In the genomic region with DNA sequence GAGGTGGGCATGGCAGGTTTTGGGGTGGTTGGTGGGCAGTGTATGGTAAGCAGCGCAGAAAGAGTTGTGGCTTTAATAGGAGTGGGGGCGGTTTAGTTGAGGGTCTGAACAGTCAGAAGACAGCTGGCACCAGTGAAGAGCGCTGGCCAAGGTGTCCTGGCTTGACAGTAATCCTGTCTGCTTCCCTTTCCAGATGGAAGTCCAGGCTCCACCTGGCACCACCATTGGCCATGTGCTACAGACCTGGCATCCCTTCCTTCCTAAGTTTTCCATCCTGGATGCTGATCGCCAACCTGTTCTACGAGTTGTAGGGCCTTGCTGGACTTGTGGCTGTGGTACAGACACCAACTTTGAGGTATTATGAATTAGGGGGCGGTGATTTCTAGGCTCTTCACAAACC, we compare ENCODE assay signal across 9 mouse cellular contexts. TPM values are rescaled to one million over a fixed set of nuclear protein-coding genes. Genes with fewer than 3 reads are reported as not detected.
A peak's percentile ranks its signal among the peaks of the same experiment; 100 is the strongest.
DNase-seq lines count a peak whose midpoint lies in the region; ATAC-seq and TF ChIP-seq lines count a peak whose summit lies in the region.
"Had no signal": no experiment of that assay in that cellular context is flagged by ENCODE, and none has a peak within 500 bp of the region (broad histone marks: within the 10 kb centered on the region; RNA-seq: fewer than 3 reads in every experiment).

No protein-coding gene starts in this region.

- H3K36me3 ChIP-seq in erythroblast, embryonic 14.5 days (ENCODE audit: control insufficient read depth), result peaks cover 58% of the 10 kb centered on the region
- H3K36me3 ChIP-seq in E14TG2a.4 (ENCODE audit: insufficient read depth, low read length), result peaks cover 51% of the 10 kb centered on the region
- peaks cover 43% of the 10 kb centered on the region for H3K36me3 ChIP-seq in forebrain, embryonic 13.5 days (ENCODE audit: poor library complexity, severe bottlenecking)
- H3K36me3 ChIP-seq in liver, embryonic 14.5 days (replicated peaks; ENCODE audit: control insufficient read depth, insufficient read depth, low read depth), result peaks cover 20% of the 10 kb centered on the region

- H3K27me3 ChIP-seq in erythroblast, embryonic 14.5 days (ENCODE audit: control insufficient read depth), result no peaks in the 10 kb centered on the region
- peaks cover 22% of the 10 kb centered on the region for H3K27me3 ChIP-seq in E14TG2a.4 (ENCODE audit: insufficient read depth, low read length)
- H3K27me3 ChIP-seq in forebrain, embryonic 13.5 days, result no peaks in the 10 kb centered on the region
- H3K27me3 ChIP-seq in liver, embryonic 14.5 days (ENCODE audit: control insufficient read depth, insufficient read depth, low read length), result no peaks in the 10 kb centered on the region

- DNase-seq in liver, embryonic 14.5 days (ENCODE audit: low read depth in 3 of 3, low spot score in 3 of 3), result no peak
- DNase-seq in right cerebral cortex, adult 2 months (ENCODE audit: low spot score in 2 of 2), result no peak
- DNase-seq in right cerebral cortex, postnatal 25 days, result no peak

- ATAC-seq in erythroblast, adult 5-6 weeks (replicated peaks; ENCODE audit: low FRiP score, poor library complexity, severe bottlenecking), result no peak
- ATAC-seq in forebrain, embryonic 13.5 days, result no peak
- no peak for ATAC-seq in liver, embryonic 14.5 days (ENCODE audit: insufficient read depth)
- ATAC-seq in granulocyte monocyte progenitor cell, adult 5-6 weeks (replicated peaks; ENCODE audit: poor library complexity, severe bottlenecking), result no peak

- peak overlapping the region; percentile 72 for H3K4me2 ChIP-seq in forebrain, embryonic 13.5 days
- H3K4me2 ChIP-seq in liver, embryonic 14.5 days (ENCODE audit: low read depth), result peak overlapping the region; percentile 96

- 95% methylated on average over 6 of the region's 6 CpGs for WGBS in forebrain, embryonic 13.5 days
- 91% methylated on average over 6 of the region's 6 CpGs for WGBS in liver, embryonic 14.5 days (ENCODE audit: insufficient replicate concordance)

- TF ChIP-seq EP300 in liver, embryonic 14.5 days (IDR thresholded peaks at IDR 0.05; ENCODE audit: low read depth), result no peak

- H3K9ac ChIP-seq in forebrain, embryonic 13.5 days, result 0 out of 2 replicates have a peak overlapping the region, but pooled peaks have one; percentile 84
- H3K9ac ChIP-seq in liver, embryonic 14.5 days (replicated peaks), result no peak overlapping the region

- no peak for TF ChIP-seq CTCF in E14TG2a.4 (conservative IDR thresholded peaks at IDR 0.05; ENCODE audit: low read length)
- TF ChIP-seq CTCF in liver, embryonic 14.5 days (IDR thresholded peaks at IDR 0.05; ENCODE audit: low read depth), result no peak

- H3K9me3 ChIP-seq in erythroblast, embryonic 14.5 days (ENCODE audit: control insufficient read depth, low read length), result no peaks in the 10 kb centered on the region
- H3K9me3 ChIP-seq in E14TG2a.4 (ENCODE audit: low read length), result no peaks in the 10 kb centered on the region
- no peaks in the 10 kb centered on the region for H3K9me3 ChIP-seq in forebrain, embryonic 13.5 days (replicated peaks)
- H3K9me3 ChIP-seq in liver, embryonic 14.5 days (ENCODE audit: control insufficient read depth, low read length), result no peaks in the 10 kb centered on the region

- H3K27ac ChIP-seq in forebrain, embryonic 13.5 days, result no peak overlapping the region
- peak overlapping the region; percentile 12; the same call in 1 of the 2 replicates for H3K27ac ChIP-seq in liver, embryonic 14.5 days

- peaks cover 89% of the 10 kb centered on the region for H3K4me1 ChIP-seq in erythroblast, embryonic 14.5 days (ENCODE audit: control insufficient read depth)
- H3K4me1 ChIP-seq in E14TG2a.4 (replicated peaks; ENCODE audit: low read depth, low read length), result peaks cover 46% of the 10 kb centered on the region
- peaks cover 31% of the 10 kb centered on the region for H3K4me1 ChIP-seq in forebrain, embryonic 13.5 days
- peaks cover 42 to 52% of the 10 kb centered on the region in 2 experiments for H3K4me1 ChIP-seq in liver, embryonic 14.5 days (replicated peaks; ENCODE audit: control insufficient read depth in 2 of 2, insufficient read depth in 2 of 2, low read length in 1 of 2)

- peak overlapping the region; percentile 83 for H3K4me3 ChIP-seq in erythroblast, embryonic 14.5 days (replicated peaks)
- H3K4me3 ChIP-seq in E14TG2a.4 (replicated peaks; ENCODE audit: low read length), result peak overlapping the region; percentile 86
- peak overlapping the region; percentile 73 for H3K4me3 ChIP-seq in forebrain, embryonic 13.5 days
- H3K4me3 ChIP-seq in liver, embryonic 14.5 days (ENCODE audit: insufficient read depth in 1 of 2, low read depth in 2 of 2, low read length in 2 of 2), result no peak overlapping the region

RNA-seq across cellular contexts. Expression of a gene that starts 1.8 kb away (rescaled TPM):
- 3.6 and 4.4 TPM in 2 replicates for polyA plus RNA-seq in erythroblast, embryonic 14.5 days (2012)
- total RNA-seq in erythroblast, adult 5-6 weeks (2015; ENCODE audit: low replicate concordance), result 12.5 and 17.6 TPM in 2 replicates
- 5.9 and 11.4 TPM in 2 replicates for total RNA-seq in erythroblast, adult 5-6 weeks (2017; ENCODE audit: low replicate concordance)
- polyA plus RNA-seq in forebrain, embryonic 13.5 days (2015; fragmentation: Nextera tagmentation; extraction: Ambion mirVana), result 44.1 and 45.4 TPM in 2 replicates
- polyA plus RNA-seq in liver, embryonic 14.5 days (2012; rRNA removed), result 18.0 and 20.0 TPM in 2 replicates
- 22.8 and 25.0 TPM in 2 replicates for polyA plus RNA-seq in liver, embryonic 14.5 days (2014; fragmentation: Nextera tagmentation; extraction: Ambion mirVana)
- 108 and 109 TPM in 2 replicates for total RNA-seq in granulocyte monocyte progenitor cell, adult 5-6 weeks (2014; fragmentation: Nextera tagmentation)
- total RNA-seq in granulocyte monocyte progenitor cell, adult 5-6 weeks (2017), result 24.9 and 25.2 TPM in 2 replicates

RNA-seq across cellular contexts. Expression of a gene that starts 9.7 kb away (rescaled TPM):
- 204 and 212 TPM in 2 replicates for polyA plus RNA-seq in erythroblast, embryonic 14.5 days (2012)
- 142 and 218 TPM in 2 replicates for total RNA-seq in erythroblast, adult 5-6 weeks (2015; ENCODE audit: low replicate concordance)
- total RNA-seq in erythroblast, adult 5-6 weeks (2017; ENCODE audit: low replicate concordance), result 57.1 and 181 TPM in 2 replicates
- polyA plus RNA-seq in forebrain, embryonic 13.5 days (2015; fragmentation: Nextera tagmentation; extraction: Ambion mirVana), result 340 and 360 TPM in 2 replicates
- polyA plus RNA-seq in liver, embryonic 14.5 days (2012; rRNA removed), result 143 and 197 TPM in 2 replicates
- 384 and 393 TPM in 2 replicates for polyA plus RNA-seq in liver, embryonic 14.5 days (2014; fragmentation: Nextera tagmentation; extraction: Ambion mirVana)
- 294 and 359 TPM in 2 replicates for total RNA-seq in granulocyte monocyte progenitor cell, adult 5-6 weeks (2014; fragmentation: Nextera tagmentation)
- 118 and 164 TPM in 2 replicates for total RNA-seq in granulocyte monocyte progenitor cell, adult 5-6 weeks (2017)

RNA-seq across cellular contexts. Expression of a gene that starts 10.4 kb away (rescaled TPM):
- polyA plus RNA-seq in erythroblast, embryonic 14.5 days (2012), result 0.13 and 0.16 TPM in 2 replicates
- total RNA-seq in erythroblast, adult 5-6 weeks (2015; ENCODE audit: low replicate concordance), result 0.19 and 0.42 TPM in 2 replicates
- 0.28 and 1.1 TPM in 2 replicates for total RNA-seq in erythroblast, adult 5-6 weeks (2017; ENCODE audit: low replicate concordance)
- polyA plus RNA-seq in forebrain, embryonic 13.5 days (2015; fragmentation: Nextera tagmentation; extraction: Ambion mirVana), result 16.6 and 17.0 TPM in 2 replicates
- 2.0 and 2.2 TPM in 2 replicates for polyA plus RNA-seq in liver, embryonic 14.5 days (2012; rRNA removed)
- polyA plus RNA-seq in liver, embryonic 14.5 days (2014; fragmentation: Nextera tagmentation; extraction: Ambion mirVana), result 0.48 and 0.76 TPM in 2 replicates
- 13.5 and 33.1 TPM in 2 replicates for total RNA-seq in granulocyte monocyte progenitor cell, adult 5-6 weeks (2014; fragmentation: Nextera tagmentation)
- 4.0 and 7.4 TPM in 2 replicates for total RNA-seq in granulocyte monocyte progenitor cell, adult 5-6 weeks (2017)

RNA-seq across cellular contexts. Expression of a gene that starts 10.5 kb away (rescaled TPM):
- 0.94 and 1.1 TPM in 2 replicates for polyA plus RNA-seq in erythroblast, embryonic 14.5 days (2012)
- total RNA-seq in erythroblast, adult 5-6 weeks (2015; ENCODE audit: low replicate concordance), result 15.5 and 19.6 TPM in 2 replicates
- 8.3 and 13.8 TPM in 2 replicates for total RNA-seq in erythroblast, adult 5-6 weeks (2017; ENCODE audit: low replicate concordance)
- polyA plus RNA-seq in forebrain, embryonic 13.5 days (2015; fragmentation: Nextera tagmentation; extraction: Ambion mirVana), result 0.09 and 0.20 TPM in 2 replicates
- polyA plus RNA-seq in liver, embryonic 14.5 days (2012; rRNA removed), result 1.2 TPM in 2 replicates
- polyA plus RNA-seq in liver, embryonic 14.5 days (2014; fragmentation: Nextera tagmentation; extraction: Ambion mirVana), result 0.43 and 0.80 TPM in 2 replicates
- total RNA-seq in granulocyte monocyte progenitor cell, adult 5-6 weeks (2014; fragmentation: Nextera tagmentation), result 0.60 TPM in 1 of 2 replicates, not detected in the other
- not detected in 2 replicates for total RNA-seq in granulocyte monocyte progenitor cell, adult 5-6 weeks (2017)
- total RNA-seq: layer of hippocampus, postnatal 14 days had no signal

RNA-seq across cellular contexts. Expression of a gene that starts 26.0 kb away (rescaled TPM):
- not detected in 2 replicates for polyA plus RNA-seq in erythroblast, embryonic 14.5 days (2012)
- not detected in 2 replicates for total RNA-seq in erythroblast, adult 5-6 weeks (2015; ENCODE audit: low replicate concordance)
- total RNA-seq in erythroblast, adult 5-6 weeks (2017; ENCODE audit: low replicate concordance), result not detected in 2 replicates
- polyA plus RNA-seq in forebrain, embryonic 13.5 days (2015; fragmentation: Nextera tagmentation; extraction: Ambion mirVana), result 0.37 and 0.52 TPM in 2 replicates
- polyA plus RNA-seq in liver, embryonic 14.5 days (2012; rRNA removed), result not detected in 2 replicates
- polyA plus RNA-seq in liver, embryonic 14.5 days (2014; fragmentation: Nextera tagmentation; extraction: Ambion mirVana), result not detected in 2 replicates
- not detected in 2 replicates for total RNA-seq in granulocyte monocyte progenitor cell, adult 5-6 weeks (2014; fragmentation: Nextera tagmentation)
- total RNA-seq in granulocyte monocyte progenitor cell, adult 5-6 weeks (2017), result not detected in 2 replicates

Comparison
In these comparisons a context has a peak if more than half of its experiments do, and no peak if none do; other contexts are left out.
1. H3K4me3 ChIP-seq: peak in erythroblast, embryonic 14.5 days (single experiment), E14TG2a.4 (single experiment) and forebrain, embryonic 13.5 days (single experiment); none in liver, embryonic 14.5 days (0 of 2).